Mouse (Mus musculus) heart, embryonic 10.5 days (tissue): ENCODE results near the gene Gspt1. TPM values are rescaled to one million over a fixed set of nuclear protein-coding genes. Genes with fewer than 3 reads are reported as not detected.

Experiments
- DNase-seq: peaks from one replicate; pipeline ENCODE4 v3.0.0-alpha.2; 2017; ENCODE audit warnings: low spot score
- H3K27ac ChIP-seq: fragments of 300-500 bp; sonication (generic); 2 replicates; pipeline ENCODE4 v1.5.1; 2016; ENCODE audit warnings: mild to moderate bottlenecking
- H3K27me3 ChIP-seq: fragments of 300-500 bp; sonication (generic); 2 replicates; pipeline ENCODE4 v1.6.1; 2016; ENCODE audit warnings: mild to moderate bottlenecking; ENCODE audit not compliant: poor library complexity, insufficient read depth, severe bottlenecking
- H3K36me3 ChIP-seq: fragments of 300-500 bp; sonication (generic); 2 replicates; pipeline ENCODE4 v1.6.1; 2016; ENCODE audit warnings: mild to moderate bottlenecking, moderate library complexity
- H3K4me1 ChIP-seq: fragments of 300-500 bp; sonication (generic); 2 replicates; pipeline ENCODE4 v1.6.1; 2016; ENCODE audit warnings: mild to moderate bottlenecking
- H3K4me3 ChIP-seq: fragments of 300-500 bp; sonication (generic); 2 replicates; pipeline ENCODE4 v1.5.1; 2016; ENCODE audit warnings: mild to moderate bottlenecking, moderate library complexity
- H3K9me3 ChIP-seq: fragments of 300-500 bp; sonication (generic); 2 replicates; pipeline ENCODE4 v1.6.1; 2016; ENCODE audit warnings: mild to moderate bottlenecking, moderate library complexity
- WGBS: fragments of 180-500 bp; shearing (Covaris S2); methylation state at CpG from one replicate; pipeline ENCODE4 v1.1.7; 2016; 5-methylcytosine and 5-hydroxymethylcytosine counted together
- polyA plus RNA-seq: library from polyadenylated mRNA; unstranded; fragments of >200 nt; fragmentation: Nextera tagmentation; extraction: Ambion mirVana; gene quantifications from 2 replicates; pipeline ENCODE4 v1.2.1, GENCODE M21; 2016

The Gspt1 gene
- polyA plus RNA-seq, 1 experiment from 2014 or later = 97.9 TPM

DNA sequence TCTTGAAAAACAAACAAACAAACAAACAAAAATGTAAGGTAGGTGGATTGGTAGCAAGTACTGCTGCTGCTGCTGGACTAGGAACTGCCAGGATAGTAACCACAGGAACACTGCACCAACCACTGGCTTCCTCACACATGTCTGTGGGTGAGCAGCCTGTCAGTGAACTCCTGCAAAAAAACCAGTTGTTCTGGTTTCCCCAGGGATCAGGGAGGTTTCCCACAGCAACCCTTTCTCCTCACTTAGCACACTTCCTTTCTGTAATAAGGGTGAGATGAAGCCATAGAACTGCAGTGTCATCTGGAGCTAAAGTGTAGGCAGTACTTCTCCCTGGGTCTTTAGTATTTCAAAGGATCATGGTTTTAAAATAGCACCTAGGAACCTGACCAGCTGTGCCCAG lies 9.1 kb upstream of the Gspt1 start:
- DNase-seq = no peak

DNA sequence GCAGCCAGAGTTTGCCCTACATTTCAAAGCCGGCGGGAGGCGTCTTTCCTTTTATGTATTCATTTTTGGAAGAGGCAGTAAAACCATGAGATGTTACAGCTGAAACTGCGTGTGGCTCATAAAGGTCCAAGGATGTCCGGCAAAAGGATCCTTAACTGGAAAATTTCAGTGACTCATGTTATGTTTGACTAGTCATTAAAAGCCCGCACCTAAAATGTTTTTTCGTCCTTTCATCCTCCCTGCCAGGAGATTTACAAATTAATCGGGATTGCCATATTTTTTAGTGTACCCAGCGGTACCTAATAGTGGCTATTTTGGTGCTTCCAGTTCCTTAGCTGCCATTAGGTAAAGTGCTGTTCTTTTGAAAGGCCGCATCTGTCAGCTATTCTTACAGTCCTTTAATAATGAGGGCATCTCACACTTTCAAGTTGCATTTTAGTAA lies 619 bp upstream of the Gspt1 start:
- peaks cover 8% of the 10 kb centered on the region for H3K4me1 ChIP-seq
- DNase-seq = no peak
- H3K27me3 ChIP-seq = no peaks in the 10 kb centered on the region
- peak overlapping the region; percentile 94 for H3K4me3 ChIP-seq
- no peaks in the 10 kb centered on the region for H3K36me3 ChIP-seq
- 24% methylated on average over 10 of the region's 10 CpGs for WGBS
- peak overlapping the region; percentile 97 for H3K27ac ChIP-seq
- H3K9me3 ChIP-seq = no peaks in the 10 kb centered on the region

More for the DNA sequence above, 9.1 kb upstream of the Gspt1 start:
- Histone ChIP-seq H3K4me1 (no peaks in the 10 kb centered on the region), H3K36me3 (no peaks in the 10 kb centered on the region), H3K4me3 (no peak overlapping the region), H3K27me3 (no peaks in the 10 kb centered on the region), H3K27ac (no peak overlapping the region), H3K9me3 (no peaks in the 10 kb centered on the region)

DNA sequence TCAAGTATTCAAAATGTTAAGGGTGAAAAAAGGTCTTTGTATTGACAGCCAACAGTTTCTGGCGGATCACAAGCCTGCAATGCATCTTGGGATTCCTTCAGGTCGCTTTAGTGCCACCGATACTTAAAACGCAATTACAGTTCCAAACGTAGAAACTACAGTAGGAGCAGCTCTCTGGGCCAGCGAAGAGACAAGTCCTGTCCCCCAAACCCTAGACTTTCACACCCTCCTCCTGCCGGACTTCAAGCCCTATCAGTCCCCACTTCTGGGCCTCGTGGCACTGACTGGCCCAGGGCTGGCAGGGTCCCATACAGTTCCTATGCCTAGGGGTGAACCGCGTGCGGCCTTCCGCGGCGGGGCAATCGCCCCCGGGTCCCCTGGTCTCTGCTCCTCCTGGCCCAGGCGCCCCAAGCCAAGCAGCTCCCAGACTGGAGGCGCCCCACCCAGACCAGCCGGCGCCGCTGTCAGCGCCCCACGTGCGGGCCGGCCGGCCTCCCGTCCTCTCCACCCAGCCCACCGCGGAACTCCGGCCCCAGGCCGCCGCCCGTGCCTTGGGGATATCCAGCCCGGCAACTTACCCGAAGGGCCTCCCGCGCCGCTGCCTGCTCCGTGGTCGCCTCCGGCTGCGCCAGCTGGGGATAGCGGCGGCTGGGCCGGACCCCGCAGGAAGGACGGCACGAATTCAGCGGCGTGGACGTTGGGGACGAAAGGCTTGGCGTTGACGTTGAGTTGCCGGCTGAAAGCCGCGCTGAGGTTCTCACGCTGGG lies 877 bp downstream of the Gspt1 start:
- under 1% methylated on average over 57 of the region's 58 CpGs for WGBS
- peak; percentile 85 for DNase-seq

DNA sequence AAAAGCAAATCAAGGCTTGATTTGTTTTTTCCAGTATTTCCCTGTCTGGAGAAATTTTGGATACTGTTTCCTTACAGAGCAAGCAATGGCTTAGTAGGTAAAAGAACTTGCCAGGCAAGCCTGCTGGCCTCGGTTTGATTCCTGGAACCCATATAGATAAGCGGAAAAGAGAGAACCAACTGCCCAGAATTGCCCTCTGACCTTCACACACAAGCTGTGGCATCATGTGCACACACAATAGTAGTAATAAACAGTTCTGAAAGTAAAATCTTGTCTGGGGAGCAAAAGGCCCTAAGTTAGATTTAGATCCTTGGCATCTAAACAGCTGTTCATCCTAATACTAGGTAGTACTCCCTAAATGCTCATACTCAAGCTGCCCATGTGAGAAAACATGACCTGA lies 6.3 kb downstream of the Gspt1 start:
- Histone ChIP-seq H3K4me3 (no peak overlapping the region), H3K27ac (no peak overlapping the region), H3K9me3 (no peaks in the 10 kb centered on the region), H3K36me3 (no peaks in the 10 kb centered on the region), H3K4me1 (peaks cover 15% of the 10 kb centered on the region), H3K27me3 (no peaks in the 10 kb centered on the region)
- 70% methylated on average over 2 of the region's 2 CpGs for WGBS
- DNase-seq = no peak

More for the DNA sequence above, 877 bp downstream of the Gspt1 start:
- no peaks in the 10 kb centered on the region for H3K9me3 ChIP-seq
- H3K27me3 ChIP-seq = no peaks in the 10 kb centered on the region
- peak overlapping the region; percentile 94 for H3K4me3 ChIP-seq
- peaks cover 8% of the 10 kb centered on the region for H3K4me1 ChIP-seq
- H3K36me3 ChIP-seq = no peaks in the 10 kb centered on the region
- H3K27ac ChIP-seq = peak overlapping the region; percentile 97

DNA sequence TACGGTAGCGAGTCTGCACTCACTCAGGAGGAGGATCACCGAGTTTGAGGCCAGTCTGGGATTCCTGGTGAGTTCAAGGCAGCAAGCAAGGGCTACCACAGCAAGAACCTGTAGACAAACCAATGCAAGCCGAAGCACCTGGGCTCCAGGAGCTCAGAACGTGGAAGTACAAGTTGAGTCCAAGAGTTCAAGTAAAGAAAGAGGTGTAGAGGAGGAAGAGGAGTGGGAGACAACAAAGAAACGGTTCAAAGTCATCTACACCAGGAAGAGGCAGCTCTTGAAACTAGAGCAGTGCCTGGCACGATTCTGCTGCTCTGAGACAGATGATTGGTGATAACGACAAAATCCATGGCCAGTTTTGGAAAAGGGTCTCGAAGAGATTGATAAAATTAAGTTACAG lies 8.4 kb downstream of the Gspt1 start:
- Histone ChIP-seq H3K27me3 (no peaks in the 10 kb centered on the region), H3K27ac (no peak overlapping the region), H3K4me1 (peaks cover 7% of the 10 kb centered on the region; the same call in 1 of the 2 replicates), H3K9me3 (no peaks in the 10 kb centered on the region), H3K36me3 (no peaks in the 10 kb centered on the region), H3K4me3 (no peak overlapping the region)
- no peak for DNase-seq
- 74% methylated on average over 9 of the region's 9 CpGs for WGBS

DNA sequence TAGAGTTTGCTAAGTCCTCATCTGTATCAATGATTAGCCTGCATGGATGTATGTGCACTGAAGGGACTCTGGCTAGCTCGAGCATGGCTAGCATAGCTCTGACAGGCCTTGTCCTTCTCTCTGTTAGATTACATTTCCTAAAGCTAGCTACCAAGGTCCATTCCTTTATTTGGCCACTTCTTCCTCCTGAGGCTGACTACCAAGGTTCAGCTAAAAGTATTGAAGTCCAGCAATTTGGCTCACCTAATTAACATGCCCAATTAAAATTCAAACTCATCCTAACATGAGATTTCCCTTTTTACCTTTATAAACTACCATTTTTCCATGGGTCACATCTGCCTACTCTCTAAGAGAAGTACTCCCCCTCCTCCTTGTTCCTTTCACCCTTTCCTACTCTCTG lies 11.7 kb downstream of the Gspt1 start:
- Histone ChIP-seq H3K4me1 (peaks cover 6% of the 10 kb centered on the region; the same call in 1 of the 2 replicates), H3K4me3 (no peak overlapping the region), H3K9me3 (no peaks in the 10 kb centered on the region), H3K27ac (no peak overlapping the region), H3K36me3 (peaks cover 20% of the 10 kb centered on the region), H3K27me3 (no peaks in the 10 kb centered on the region)
- no peak for DNase-seq
- 79% methylated on average over 1 of the region's 1 CpGs for WGBS

DNA sequence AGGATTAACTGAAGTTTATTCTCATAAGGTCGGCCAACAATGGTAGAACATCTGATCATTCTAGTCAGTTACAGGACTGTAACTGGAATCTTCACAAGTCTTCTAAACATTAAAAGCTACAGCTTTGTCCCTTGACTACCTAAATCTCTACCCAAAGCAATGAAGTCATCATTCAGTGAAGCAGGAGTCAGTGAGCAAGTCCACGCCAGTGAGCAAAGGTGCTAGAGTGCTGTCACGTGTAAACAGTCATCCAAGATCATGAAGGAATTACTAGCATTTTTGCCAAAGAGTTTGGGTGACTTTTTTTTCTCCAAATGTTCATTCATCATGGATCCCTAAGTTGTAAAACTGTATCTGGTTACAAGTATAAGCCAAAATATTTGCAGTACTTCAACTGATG lies 36.3 kb downstream of the Gspt1 start:
- Histone ChIP-seq H3K27ac (no peak overlapping the region), H3K4me3 (no peak overlapping the region), H3K36me3 (peaks cover 85% of the 10 kb centered on the region), H3K27me3 (no peaks in the 10 kb centered on the region), H3K9me3 (no peaks in the 10 kb centered on the region), H3K4me1 (no peaks in the 10 kb centered on the region)
- no peak for DNase-seq
- 83% methylated on average over 3 of the region's 3 CpGs for WGBS

DNA sequence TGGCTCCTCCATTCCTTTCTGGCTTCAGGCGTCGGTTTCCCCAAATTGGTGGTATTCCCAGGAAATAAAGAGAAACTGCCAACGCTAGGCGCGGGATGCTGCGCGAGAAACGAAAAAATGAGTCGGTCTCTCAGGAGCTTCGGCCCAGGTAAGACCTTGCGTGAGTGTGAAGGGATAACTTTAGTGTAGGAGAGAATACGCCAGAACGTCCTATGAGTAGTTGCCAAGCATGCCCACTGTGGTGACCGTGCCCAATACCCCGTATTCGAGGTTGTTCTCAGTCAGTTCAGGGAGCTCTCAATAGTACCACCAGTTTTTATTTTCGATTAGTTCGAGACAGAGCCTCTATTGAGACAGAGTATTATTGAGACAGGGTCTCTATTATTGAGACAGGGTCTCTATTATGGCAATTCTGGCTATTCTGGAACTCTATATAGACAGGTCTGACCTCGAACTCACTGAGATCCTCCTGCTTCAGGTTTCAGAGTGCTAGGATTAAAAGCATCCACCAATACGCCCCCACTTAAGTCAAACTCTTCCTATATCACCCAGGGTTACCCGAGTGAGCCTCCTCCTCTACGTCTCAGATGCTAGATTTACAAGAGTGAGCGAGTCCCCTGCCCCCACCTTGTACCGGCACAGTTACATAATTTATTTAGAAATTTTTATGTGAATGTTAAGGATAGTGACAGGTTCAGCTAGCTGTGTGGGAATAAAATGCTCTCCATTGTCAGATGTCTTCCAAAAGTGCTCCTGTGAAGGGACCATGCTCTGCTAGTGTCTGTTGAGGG lies 50.3 kb downstream of the Gspt1 start:
- peak; percentile 50 for DNase-seq
- WGBS = 7% methylated on average over 24 of the region's 24 CpGs
- Histone ChIP-seq H3K27me3 (no peaks in the 10 kb centered on the region), H3K27ac (peak overlapping the region; percentile 95), H3K36me3 (peaks cover 46% of the 10 kb centered on the region), H3K4me3 (peak overlapping the region; percentile 89), H3K4me1 (peaks cover 20% of the 10 kb centered on the region), H3K9me3 (no peaks in the 10 kb centered on the region)

DNA sequence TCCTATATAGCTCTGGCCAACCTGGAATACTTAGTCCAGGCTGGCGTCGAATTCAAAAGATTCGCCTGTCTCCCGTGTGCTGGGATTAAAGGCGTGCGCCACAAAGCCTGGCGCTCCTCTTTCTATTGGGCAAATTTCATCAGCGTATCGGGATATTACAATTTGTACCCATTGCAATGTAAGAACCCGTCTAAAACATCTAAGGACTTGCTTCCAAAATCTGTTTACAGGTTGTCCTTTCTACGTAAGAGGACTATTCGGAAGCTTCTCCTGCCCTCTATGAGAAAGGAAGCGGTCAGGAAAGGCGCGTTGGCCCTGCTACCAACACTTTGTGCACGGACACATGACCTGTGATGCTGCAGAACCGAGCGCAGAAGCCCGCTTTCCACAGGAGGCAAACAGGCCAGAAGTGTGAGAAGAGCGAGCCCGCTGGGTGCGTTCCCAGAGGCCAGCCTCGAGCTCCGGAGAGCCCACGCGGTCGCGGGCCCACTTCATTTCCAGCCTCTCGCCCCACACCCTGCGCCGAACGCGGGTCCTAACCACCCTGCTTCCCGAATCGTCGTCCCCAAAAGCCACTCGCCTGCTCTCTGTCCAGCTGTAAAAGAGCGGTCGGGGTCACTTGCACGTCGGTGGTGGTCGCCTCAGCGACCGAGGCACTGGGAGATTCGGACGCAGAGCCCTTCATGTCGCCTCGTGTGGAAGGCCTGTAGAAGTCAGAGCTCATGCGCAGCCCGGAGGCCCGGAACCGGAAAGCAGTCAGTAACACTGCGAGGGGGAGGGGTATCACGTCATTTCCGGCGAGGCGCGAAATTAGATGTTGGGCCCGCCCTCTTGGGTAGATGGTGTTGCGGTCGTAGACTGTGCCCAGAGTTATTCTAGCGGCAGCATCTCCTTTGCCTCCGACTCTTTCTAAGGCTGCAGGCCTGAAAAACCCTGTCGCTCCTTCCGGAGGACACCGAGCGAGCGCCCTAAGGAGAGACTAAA lies 51.3 kb downstream of the Gspt1 start, which contains the start of gene Rsl1d1:
Gene Rsl1d1 (minus strand): TSS at position 761 of the 984 bp plus-strand sequence.
- Histone ChIP-seq H3K36me3 (peaks cover 48% of the 10 kb centered on the region), H3K4me1 (peaks cover 20% of the 10 kb centered on the region), H3K27me3 (no peaks in the 10 kb centered on the region), H3K9me3 (no peaks in the 10 kb centered on the region), H3K4me3 (peak within 1 kb of the TSS; percentile 89), H3K27ac (peak within 1 kb of the TSS; percentile 95)
- under 1% methylated on average over 68 of the region's 68 CpGs for WGBS
- DNase-seq = peak; percentile 98

DNA sequence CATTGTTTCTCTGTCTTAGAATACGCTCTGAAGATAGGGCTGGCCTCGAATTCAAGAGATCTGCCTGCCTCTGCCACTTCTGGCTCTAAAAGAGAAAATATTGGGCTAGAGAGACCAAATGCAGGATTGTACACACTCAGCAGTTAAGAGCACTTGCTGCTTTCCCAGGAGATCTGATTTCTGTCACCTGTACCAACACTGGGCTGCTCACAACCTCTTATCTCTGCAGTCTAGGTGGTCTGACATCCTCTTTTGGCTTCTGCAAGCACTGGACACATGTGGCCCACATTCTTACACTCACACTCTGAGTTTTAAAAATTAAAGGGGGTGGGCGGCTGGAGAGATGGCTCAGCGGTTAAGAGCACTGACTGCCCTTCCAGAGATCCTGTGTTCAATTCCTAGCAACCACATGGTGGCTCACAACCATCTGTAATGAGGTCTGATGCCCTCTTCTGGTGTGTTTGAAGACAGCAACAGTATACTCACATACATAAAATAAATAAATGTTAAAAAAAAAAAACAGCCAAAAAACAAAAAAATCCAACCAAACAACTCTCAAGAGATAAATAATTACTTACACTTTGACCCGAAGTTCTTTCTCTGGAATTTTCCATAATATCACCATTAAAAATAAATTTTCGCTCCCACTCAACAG lies 52.3 kb downstream of the Gspt1 start:
- H3K9me3 ChIP-seq = no peaks in the 10 kb centered on the region
- peak overlapping the region; percentile 95 for H3K27ac ChIP-seq
- H3K36me3 ChIP-seq = peaks cover 49% of the 10 kb centered on the region
- peaks cover 20% of the 10 kb centered on the region for H3K4me1 ChIP-seq
- 64% methylated on average over 6 of the region's 6 CpGs for WGBS
- DNase-seq = no peak
- H3K4me3 ChIP-seq = peak overlapping the region; percentile 89
- H3K27me3 ChIP-seq = no peaks in the 10 kb centered on the region

DNA sequence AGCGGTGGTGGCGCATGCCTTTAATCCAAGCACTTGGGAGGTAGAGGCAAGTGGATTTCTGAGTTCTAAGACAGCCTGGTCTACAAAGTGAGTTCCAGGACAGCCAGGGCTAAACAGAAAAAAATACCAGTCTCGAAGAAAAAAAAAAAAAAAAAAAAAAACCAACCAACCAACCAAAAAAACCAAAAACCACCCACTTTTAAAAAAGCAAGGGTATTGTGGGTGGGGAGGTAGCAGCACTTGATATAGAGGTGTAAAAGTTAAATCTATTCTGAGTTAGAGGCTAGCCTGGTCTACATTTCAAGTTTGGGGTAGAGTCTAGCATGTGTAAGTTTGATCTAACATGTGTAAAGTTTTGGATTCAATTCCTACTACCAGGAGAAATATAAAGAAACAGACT lies 53.9 kb downstream of the Gspt1 start:
- H3K4me3 ChIP-seq = no peak overlapping the region
- WGBS = 88% methylated on average over 3 of the region's 3 CpGs
- DNase-seq = no peak
- peaks cover 20% of the 10 kb centered on the region for H3K4me1 ChIP-seq
- H3K27ac ChIP-seq = no peak overlapping the region
- no peaks in the 10 kb centered on the region for H3K27me3 ChIP-seq
- H3K9me3 ChIP-seq = no peaks in the 10 kb centered on the region
- H3K36me3 ChIP-seq = peaks cover 65% of the 10 kb centered on the region

DNA sequence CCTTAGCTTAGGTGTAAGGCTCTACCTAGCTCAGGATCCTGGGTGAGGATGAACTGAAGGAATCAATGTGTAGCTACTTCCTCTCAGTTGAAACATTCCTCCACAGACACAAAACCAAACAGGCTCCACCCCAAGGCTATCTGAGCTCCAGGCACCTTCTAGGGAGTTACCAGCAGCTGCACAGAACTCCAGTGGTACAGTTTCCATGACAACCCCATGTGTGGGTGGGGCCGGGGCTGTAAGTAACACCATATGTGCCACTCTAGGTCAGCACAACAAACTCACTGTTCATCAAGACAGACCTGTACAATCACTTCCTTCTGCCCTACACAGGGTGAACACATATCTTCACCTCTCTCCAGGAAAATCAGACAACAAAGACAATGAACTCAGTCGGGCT lies 55.7 kb downstream of the Gspt1 start:
- no peak for DNase-seq
- Histone ChIP-seq H3K36me3 (peaks cover 82% of the 10 kb centered on the region), H3K4me3 (no peak overlapping the region), H3K9me3 (no peaks in the 10 kb centered on the region), H3K27me3 (no peaks in the 10 kb centered on the region), H3K4me1 (peaks cover 7% of the 10 kb centered on the region), H3K27ac (no peak overlapping the region)
- WGBS = 66% methylated on average over 2 of the region's 2 CpGs
